Mouse (Mus musculus) lung, postnatal 14 days (tissue): ENCODE measurements around the gene Gm49333.

ENCODE experiments used
- DNase-seq: peaks from one replicate; pipeline ENCODE4 v3.0.0; 2021

Gene Gm49333

GRCm38 (mm10) chr16:20611357-20612227 lies at the start of gene Gm49333, which contains the start of the genes Eef1akmt4 and Alg3:
Gene Gm49333, plus strand, starts transcription at chr16:20611610.
Gene Eef1akmt4, plus strand, starts transcription at chr16:20611593.
Gene Alg3, minus strand, starts transcription at chr16:20611735.
- DNase-seq: peak; percentile 82

- DNase-seq: no peak
Measured at GRCm38 (mm10) chr16:20565075-20565474, 46.3 kb upstream of the Gm49333 start.

- no peak for DNase-seq
Measured at GRCm38 (mm10) chr16:20589366-20589938, 22.0 kb upstream of the Gm49333 start, which contains the start of gene Vwa5b2. Gene Vwa5b2, plus strand, starts transcription at chr16:20589471.

- peak; percentile 17 for DNase-seq
Measured at GRCm38 (mm10) chr16:20589939-20590679, 21.3 kb upstream of the Gm49333 start.

GRCm38 (mm10) chr16:20590680-20591038 lies 20.8 kb upstream of the Gm49333 start:
- no peak for DNase-seq

- DNase-seq: no peak
Measured at GRCm38 (mm10) chr16:20591076-20591705, 20.2 kb upstream of the Gm49333 start.

GRCm38 (mm10) chr16:20595060-20595673 lies 16.2 kb upstream of the Gm49333 start:
- DNase-seq: no peak

GRCm38 (mm10) chr16:20595737-20596136 lies 15.7 kb upstream of the Gm49333 start:
- DNase-seq: no peak

GRCm38 (mm10) chr16:20596687-20597441 lies 14.5 kb upstream of the Gm49333 start:
- DNase-seq: no peak

GRCm38 (mm10) chr16:20600511-20600910 lies 10.9 kb upstream of the Gm49333 start:
- no peak for DNase-seq

GRCm38 (mm10) chr16:20604705-20605104 lies 6.7 kb upstream of the Gm49333 start:
- DNase-seq: no peak

GRCm38 (mm10) chr16:20610501-20611356 lies 681 bp upstream of the Gm49333 start:
- DNase-seq: peak; percentile 69

GRCm38 (mm10) chr16:20619541-20620398 lies 8.4 kb downstream of the Gm49333 start:
- peak; percentile 26 for DNase-seq

- no peak for DNase-seq
Measured at GRCm38 (mm10) chr16:20620399-20620735, 9.0 kb downstream of the Gm49333 start.

- no peak for DNase-seq
Measured at GRCm38 (mm10) chr16:20620751-20621190, 9.4 kb downstream of the Gm49333 start.

GRCm38 (mm10) chr16:20621191-20621990 lies 10.0 kb downstream of the Gm49333 start, which contains the start of gene Camk2n2:
Gene Camk2n2, minus strand, starts transcription at chr16:20621287.
- peak; percentile 67 for DNase-seq

GRCm38 (mm10) chr16:20621991-20622685 lies 10.7 kb downstream of the Gm49333 start:
- DNase-seq: peak; percentile 61

GRCm38 (mm10) chr16:20623211-20623610 lies 11.8 kb downstream of the Gm49333 start:
- DNase-seq: no peak
